Mouse (Mus musculus) lung, adult 2 months (tissue): ENCODE measurements at regions not wholly inside any gene's neighbourhood (a gene's known extent, or its start where the extent isn't known, plus 50 kb on each side); places are given as distances from the start of the nearest gene placed in this dataset.

Experiments
- CTCF ChIP-seq: fragments of 200-500 bp; IDR thresholded peaks from 2 replicates; pipeline ENCODE4 v1.5.1; 2011; ENCODE audit warnings: mild to moderate bottlenecking, low read length, control low read depth; ENCODE audit not compliant: insufficient read depth
- POLR2A ChIP-seq: fragments of 200-500 bp; IDR thresholded peaks from 2 replicates; pipeline ENCODE4 v1.6.1; 2011; ENCODE audit warnings: low read depth, mild to moderate bottlenecking, control low read depth, low read length, borderline replicate concordance; ENCODE audit errors: extremely low read depth

DNA sequence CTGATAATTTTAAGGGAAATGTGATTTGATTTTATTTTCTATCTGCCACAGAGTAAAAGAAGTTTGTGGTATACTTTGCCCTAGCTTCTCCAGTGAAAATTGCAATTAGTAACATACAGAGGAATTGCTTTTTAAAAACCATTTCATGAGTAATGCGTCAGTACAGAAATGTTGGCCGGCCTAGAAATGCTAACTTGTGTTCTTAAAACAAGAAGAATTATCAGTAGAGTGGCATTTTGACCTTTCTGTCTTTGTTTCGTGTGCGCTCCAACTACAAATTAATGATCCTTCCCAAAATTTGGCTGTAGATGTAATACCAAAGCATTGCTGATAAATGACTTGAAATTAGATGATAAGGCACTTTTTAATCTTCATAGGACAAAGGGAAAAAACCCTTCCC, 99.7 kb upstream of the Paip1 start:
- no peak for TF ChIP-seq CTCF
- TF ChIP-seq POLR2A, result no peak
